Mouse (Mus musculus) limb, embryonic 14.5 days (tissue): Measurements from ENCODE around the gene Gsto2. TPM values are rescaled to one million over a fixed set of nuclear protein-coding genes. Genes with fewer than 3 reads are reported as not detected.

ENCODE experiments used
- ATAC-seq: fragments of 200-750 bp; cut with Nextera tagmentation; 2 replicates; pipeline ENCODE4 v1.8.0; 2017; ENCODE audit warnings: low read depth, moderate number of reproducible peaks, moderate TSS enrichment; ENCODE audit not compliant: low FRiP score
- DNase-seq: peaks from one replicate; pipeline ENCODE4 v3.0.0-alpha.2; 2015; ENCODE audit warnings: low spot score
- H3K27ac ChIP-seq: fragments of 300-500 bp; sonication (generic); replicated peaks from 2 replicates; pipeline ENCODE4 v1.5.1; 2014; ENCODE audit warnings: low read depth, mild to moderate bottlenecking, low read length, moderate library complexity, mixed read lengths
- H3K27me3 ChIP-seq: fragments of 300-500 bp; sonication (generic); 2 replicates; pipeline ENCODE4 v1.6.1; 2014; ENCODE audit warnings: low read length, mixed read lengths; ENCODE audit not compliant: control insufficient read depth, insufficient read depth
- H3K36me3 ChIP-seq: fragments of 300-500 bp; sonication (generic); 2 replicates; pipeline ENCODE4 v1.6.1; 2014; ENCODE audit warnings: mild to moderate bottlenecking, low read length, moderate library complexity, mixed read lengths; ENCODE audit not compliant: control insufficient read depth, insufficient read depth
- H3K4me1 ChIP-seq: fragments of 300-500 bp; sonication (generic); 2 replicates; pipeline ENCODE4 v1.6.1; 2014; ENCODE audit warnings: antibody characterized with exemption, low read length, mixed read lengths; ENCODE audit not compliant: control insufficient read depth, insufficient read depth
- H3K4me2 ChIP-seq: fragments of 300-500 bp; sonication (generic); replicated peaks from 2 replicates; pipeline ENCODE4 v1.6.1; 2014; ENCODE audit warnings: low read depth, mild to moderate bottlenecking, low read length, moderate library complexity; ENCODE audit not compliant: severe bottlenecking
- H3K4me3 ChIP-seq: fragments of 300-500 bp; sonication (generic); replicated peaks from 2 replicates; pipeline ENCODE4 v1.5.1; 2014; ENCODE audit warnings: low read length
- H3K9ac ChIP-seq: fragments of 300-500 bp; sonication (generic); 2 replicates; pipeline ENCODE4 v1.6.1; 2014; ENCODE audit warnings: mild to moderate bottlenecking, low read depth, low read length, moderate library complexity; ENCODE audit not compliant: severe bottlenecking
- H3K9me3 ChIP-seq: fragments of 300-500 bp; sonication (generic); 2 replicates; pipeline ENCODE4 v1.6.1; 2016; ENCODE audit warnings: low read length; ENCODE audit not compliant: control insufficient read depth
- POLR2A ChIP-seq: fragments of 200-500 bp; IDR thresholded peaks from 2 replicates; pipeline ENCODE4 v1.8.0; 2012; ENCODE audit warnings: inconsistent platforms, mild to moderate bottlenecking, moderate library complexity, borderline replicate concordance; ENCODE audit not compliant: insufficient read depth, insufficient read length; ENCODE audit errors: extremely low read depth
- WGBS: fragments of 180-500 bp; shearing (Covaris S2); extraction: QIAGEN DNeasy Blood & Tissue Kit; methylation state at CpG from one replicate; pipeline ENCODE4 v1.1.7; 2014; 5-methylcytosine and 5-hydroxymethylcytosine counted together
- polyA plus RNA-seq, 2 experiments: library from polyadenylated mRNA; depleted of rRNA in 1 of 2; stranded (reverse) in 1 of 2; unstranded in 1 of 2; fragments of >200 nt; fragmentation: Nextera tagmentation in 1 of 2; extraction: Ambion mirVana in 1 of 2; gene quantifications; 2 replicates each; pipeline versions ENCODE4 v1.2.1 to v1.2.3; 2012 to 2014

Gsto2 gene
- polyA plus RNA-seq, 2 experiments = 0.87 to 1.2 TPM

- H3K9me3 ChIP-seq = no peaks in the 10 kb centered on the region
- peaks cover 22% of the 10 kb centered on the region for H3K4me1 ChIP-seq
- H3K4me3 ChIP-seq = no peak overlapping the region
- no peak overlapping the region for H3K4me2 ChIP-seq
- H3K9ac ChIP-seq = no peak overlapping the region
- no peaks in the 10 kb centered on the region for H3K27me3 ChIP-seq
- H3K36me3 ChIP-seq = peaks cover 46% of the 10 kb centered on the region
- DNase-seq = no peak
- no peak for ATAC-seq
- no peak overlapping the region for H3K27ac ChIP-seq
- WGBS = 74% methylated on average over 8 of the region's 8 CpGs
- no peak for TF ChIP-seq POLR2A
These were observed 33.2 kb downstream of the Gsto2 start for GRCm38 (mm10) chr19:47898472-47899079.

- H3K27ac ChIP-seq = no peak overlapping the region
- H3K9me3 ChIP-seq = no peaks in the 10 kb centered on the region
- no peak overlapping the region for H3K9ac ChIP-seq
- ATAC-seq (no peak), DNase-seq (no peak)
- no peak overlapping the region for H3K4me2 ChIP-seq
- no peak for TF ChIP-seq POLR2A
- WGBS = 65% methylated on average over 6 of the region's 6 CpGs
- H3K27me3 ChIP-seq = no peaks in the 10 kb centered on the region
- H3K4me1 ChIP-seq = peaks cover 26% of the 10 kb centered on the region
- no peak overlapping the region for H3K4me3 ChIP-seq
- H3K36me3 ChIP-seq = peaks cover 32% of the 10 kb centered on the region
These were observed 34.7 kb downstream of the Gsto2 start for GRCm38 (mm10) chr19:47900012-47900411.

- H3K9me3 ChIP-seq = no peaks in the 10 kb centered on the region
- peaks cover 26% of the 10 kb centered on the region for H3K4me1 ChIP-seq
- DNase-seq (no peak), ATAC-seq (no peak)
- peaks cover 26% of the 10 kb centered on the region for H3K36me3 ChIP-seq
- no peak overlapping the region for H3K4me2 ChIP-seq
- 81% methylated on average over 10 of the region's 10 CpGs for WGBS
- no peak overlapping the region for H3K27ac ChIP-seq
- H3K9ac ChIP-seq = no peak overlapping the region
- no peak for TF ChIP-seq POLR2A
- no peak overlapping the region for H3K4me3 ChIP-seq
- no peaks in the 10 kb centered on the region for H3K27me3 ChIP-seq
These were observed 35.2 kb downstream of the Gsto2 start for GRCm38 (mm10) chr19:47900558-47900957.

GRCm38 (mm10) chr19:47902316-47903201 lies 37.2 kb downstream of the Gsto2 start:
- Histone ChIP-seq H3K36me3 (peaks cover 7% of the 10 kb centered on the region; the same call in 1 of the 2 replicates), H3K4me2 (no peak overlapping the region), H3K4me1 (peaks cover 26% of the 10 kb centered on the region), H3K27ac (peak overlapping the region; percentile 38; the same call in 1 of the 2 replicates), H3K9me3 (no peaks in the 10 kb centered on the region), H3K9ac (peak overlapping the region; percentile 28; the same call in 1 of the 2 replicates), H3K27me3 (no peaks in the 10 kb centered on the region), H3K4me3 (no peak overlapping the region)
- DNase-seq (no peak), ATAC-seq (0 out of 2 replicates have a peak, but pooled peaks have one; percentile 19)
- WGBS = 36% methylated on average over 13 of the region's 13 CpGs
- no peak for TF ChIP-seq POLR2A

- ATAC-seq (no peak), DNase-seq (no peak)
- H3K27me3 ChIP-seq = no peaks in the 10 kb centered on the region
- no peak overlapping the region for H3K27ac ChIP-seq
- no peak overlapping the region for H3K9ac ChIP-seq
- no peak overlapping the region for H3K4me2 ChIP-seq
- TF ChIP-seq POLR2A = no peak
- whole genome bisulfite sequencing = 55% methylated on average over 4 of the region's 4 CpGs
- H3K4me1 ChIP-seq = peaks cover 29% of the 10 kb centered on the region
- no peaks in the 10 kb centered on the region for H3K9me3 ChIP-seq
- peaks cover 5% of the 10 kb centered on the region; the same call in 1 of the 2 replicates for H3K36me3 ChIP-seq
- H3K4me3 ChIP-seq = no peak overlapping the region
These were observed 38.3 kb downstream of the Gsto2 start for GRCm38 (mm10) chr19:47903679-47904078.
